In genomic region chr2:128208541-128208940, GRCm38 (mm10) we compare ENCODE assay signal across 18 mouse cellular contexts.
DNase-seq lines count a peak whose midpoint lies in the region; ATAC-seq and TF ChIP-seq lines count a peak whose summit lies in the region.
"Had no signal": no experiment of that assay in that cellular context is flagged by ENCODE, and none has a peak within 500 bp of the region (broad histone marks: within the 10 kb centered on the region; RNA-seq: fewer than 3 reads in every experiment).

No protein-coding gene starts in this region.

- no peak overlapping the region for H3K4me3 ChIP-seq in kidney, embryonic 14.5 days (ENCODE audit: low read length)
- H3K4me3 ChIP-seq in cerebellum, adult 2 months (replicated peaks; ENCODE audit: insufficient read depth, low read depth, low read length), result no peak overlapping the region
- H3K4me3 ChIP-seq: embryonic facial prominence, embryonic 10.5 days; erythroblast, embryonic 14.5 days; gastrocnemius, adult 2 months; left cerebral cortex, adult 2 months; limb, embryonic 12.5 days; liver, embryonic 13.5 days; midbrain, embryonic 13.5 days had no signal

- H3K4me1 ChIP-seq in kidney, embryonic 14.5 days (ENCODE audit: control insufficient read depth, insufficient read depth, low read length), result peaks cover 12% of the 10 kb centered on the region; the same call in 1 of the 2 replicates
- H3K4me1 ChIP-seq in cerebellum, adult 2 months (ENCODE audit: control insufficient read depth, insufficient read depth, low read length), result peaks cover 11% of the 10 kb centered on the region

- no peak overlapping the region for H3K27ac ChIP-seq in kidney, embryonic 14.5 days (ENCODE audit: low read depth, low read length)
- H3K27ac ChIP-seq in cerebellum, adult 2 months (ENCODE audit: insufficient read depth, low read length), result no peak overlapping the region
- H3K27ac ChIP-seq: embryonic facial prominence, embryonic 10.5 days; gastrocnemius, adult 2 months; left cerebral cortex, adult 2 months; limb, embryonic 12.5 days; liver, embryonic 13.5 days; midbrain, embryonic 13.5 days had no signal

- TF ChIP-seq POLR2A in cerebellum, adult 2 months (IDR thresholded peaks at IDR 0.05; ENCODE audit: borderline replicate concordance, insufficient read depth, low read length), result no peak

- no peaks in the 10 kb centered on the region for H3K9me3 ChIP-seq in kidney, embryonic 14.5 days (ENCODE audit: control insufficient read depth, low read length)
- H3K9me3 ChIP-seq: embryonic facial prominence, embryonic 10.5 days; limb, embryonic 12.5 days; liver, embryonic 13.5 days; midbrain, embryonic 13.5 days had no signal

- no peak overlapping the region for H3K9ac ChIP-seq in kidney, embryonic 14.5 days (ENCODE audit: low read depth, low read length)
- H3K9ac ChIP-seq: forebrain, postnatal 0 days; limb, embryonic 12.5 days; liver, embryonic 13.5 days; midbrain, embryonic 13.5 days had no signal

- 90% methylated on average over 1 of the region's 1 CpGs for WGBS in kidney, embryonic 14.5 days
- 48% methylated on average over 1 of the region's 1 CpGs for WGBS in cerebellum, adult 2 months

- H3K4me2 ChIP-seq in kidney, embryonic 14.5 days (replicated peaks; ENCODE audit: low read depth, low read length), result no peak overlapping the region
- H3K4me2 ChIP-seq: limb, embryonic 12.5 days; liver, embryonic 13.5 days; midbrain, embryonic 13.5 days had no signal

- TF ChIP-seq CTCF in cerebellum, adult 2 months (IDR thresholded peaks at IDR 0.05; ENCODE audit: borderline replicate concordance, insufficient read depth, low read depth, low read length), result no peak

- DNase-seq in kidney, adult 11 months, result peak; percentile 87
- DNase-seq in Muller cell, postnatal 12 days (ENCODE audit: inconsistent ontology term), result peak; percentile 81
- DNase-seq in cerebellum, adult 2 months, result peak; percentile 24 to 52
- peak; percentile 85 for DNase-seq in kidney, adult 9 months
- no peak for DNase-seq in adrenal gland, postnatal 36 days
- no peak for DNase-seq in gastrocnemius, postnatal 10 days
- DNase-seq in lung, postnatal 36 days, result no peak
- DNase-seq: forebrain, postnatal 0 days; gastrocnemius, adult 2 months; liver, embryonic 13.5 days; thymus, adult 18-20 months had no signal

- H3K36me3 ChIP-seq in kidney, embryonic 14.5 days (ENCODE audit: control insufficient read depth, insufficient read depth, low read length), result no peaks in the 10 kb centered on the region
- H3K36me3 ChIP-seq: embryonic facial prominence, embryonic 10.5 days; limb, embryonic 12.5 days; liver, embryonic 13.5 days; midbrain, embryonic 13.5 days had no signal

- no peaks in the 10 kb centered on the region for H3K27me3 ChIP-seq in kidney, embryonic 14.5 days (ENCODE audit: control insufficient read depth, insufficient read depth, low read length)
- H3K27me3 ChIP-seq in cerebellum, adult 2 months (ENCODE audit: control insufficient read depth, insufficient read depth, low read length), result no peaks in the 10 kb centered on the region
- H3K27me3 ChIP-seq: midbrain, embryonic 13.5 days had no signal

- no peak for ATAC-seq in kidney, embryonic 14.5 days (ENCODE audit: low FRiP score, low TSS enrichment)
- ATAC-seq: activated CD4-positive, CD25-positive, alpha-beta regulatory T cell, adult 4 months; forebrain, postnatal 0 days; midbrain, embryonic 13.5 days had no signal

Comparison
In these comparisons a context has a peak if more than half of its experiments do, and no peak if none do; other contexts are left out.
1. DNase-seq: peak in kidney, adult 11 months (single experiment), Muller cell, postnatal 12 days (single experiment), cerebellum, adult 2 months (2 of 2) and kidney, adult 9 months (single experiment); none in adrenal gland, postnatal 36 days (0 of 2), gastrocnemius, postnatal 10 days (single experiment) and lung, postnatal 36 days (single experiment).